Mouse (Mus musculus) liver, embryonic 14.5 days (tissue): ENCODE data around the gene Rimklb. TPM values are rescaled to one million over a fixed set of nuclear protein-coding genes. Genes with fewer than 3 reads are reported as not detected.

Experiments used
- ATAC-seq: fragments of 200-750 bp; cut with Nextera tagmentation; 2 replicates; pipeline ENCODE4 v1.8.0; 2017; ENCODE audit warnings: moderate number of reproducible peaks, mild to moderate bottlenecking, moderate library complexity; ENCODE audit not compliant: insufficient read depth
- DNase-seq, 3 experiments: peaks; one replicate each; pipeline ENCODE4 v3.0.0-alpha.2; 2012 to 2013; ENCODE audit warnings: low read depth in 3 of 3, low spot score in 3 of 3
- H3K27ac ChIP-seq: fragments of 300-500 bp; sonication (generic); 2 replicates; pipeline ENCODE4 v1.5.1; 2014; ENCODE audit warnings: moderate library complexity, mild to moderate bottlenecking, control low read depth, inconsistent platforms
- H3K27me3 ChIP-seq: fragments of 300-500 bp; sonication (generic); 2 replicates; pipeline ENCODE4 v1.6.1; 2014; ENCODE audit warnings: mild to moderate bottlenecking, low read length, moderate library complexity; ENCODE audit not compliant: control insufficient read depth, insufficient read depth
- H3K36me3 ChIP-seq: fragments of 300-500 bp; sonication (generic); replicated peaks from 2 replicates; pipeline ENCODE4 v1.6.1; 2014; ENCODE audit warnings: low read depth; ENCODE audit not compliant: control insufficient read depth, insufficient read depth
- H3K4me1 ChIP-seq, 2 experiments: fragments of 200-500 bp in 1 of 2; fragments of 300-500 bp in 1 of 2; sonication (generic) in 1 of 2; replicated peaks; 2 replicates each; pipeline ENCODE4 v1.6.1; 2012 to 2014; ENCODE audit warnings: antibody characterized with exemption in 1 of 2, inconsistent platforms in 1 of 2, low read length in 1 of 2; ENCODE audit not compliant: control insufficient read depth in 2 of 2, insufficient read depth in 2 of 2
- H3K4me2 ChIP-seq: fragments of 300-500 bp; sonication (generic); 2 replicates; pipeline ENCODE4 v1.6.1; 2014; ENCODE audit warnings: low read depth, mild to moderate bottlenecking, control low read depth, moderate library complexity
- H3K4me3 ChIP-seq, 2 experiments: fragments of 200-500 bp in 1 of 2; fragments of 300-500 bp in 1 of 2; sonication (generic) in 1 of 2; 2 replicates each; pipeline ENCODE4 v1.5.1; 2012 to 2014; ENCODE audit warnings: low read depth in 2 of 2, low read length in 2 of 2, mild to moderate bottlenecking in 2 of 2, control low read depth in 1 of 2, inconsistent platforms in 1 of 2, moderate library complexity in 1 of 2; ENCODE audit not compliant: insufficient read depth in 1 of 2
- H3K9ac ChIP-seq: fragments of 300-500 bp; sonication (generic); replicated peaks from 2 replicates; pipeline ENCODE4 v1.6.1; 2014; ENCODE audit warnings: mild to moderate bottlenecking, control low read depth, moderate library complexity
- H3K9me3 ChIP-seq: fragments of 300-500 bp; sonication (generic); 2 replicates; pipeline ENCODE4 v1.6.1; 2016; ENCODE audit warnings: low read length, mixed read lengths; ENCODE audit not compliant: control insufficient read depth
- CTCF ChIP-seq: IDR thresholded peaks from 2 replicates; pipeline ENCODE4 v1.5.1; 2016; ENCODE audit warnings: antibody characterized with exemption, low read depth, control low read depth
- EP300 ChIP-seq: IDR thresholded peaks from 2 replicates; pipeline ENCODE4 v1.6.1; 2016; ENCODE audit warnings: antibody characterized with exemption, low read depth
- WGBS: fragments of 180-500 bp; shearing (Covaris S2); extraction: QIAGEN DNeasy Blood & Tissue Kit; methylation state at CpG from one replicate; pipeline ENCODE4 v1.1.7; 2014; ENCODE audit not compliant: insufficient replicate concordance; 5-methylcytosine and 5-hydroxymethylcytosine counted together
- polyA plus RNA-seq, 2 experiments: library from polyadenylated mRNA; depleted of rRNA in 1 of 2; stranded (reverse) in 1 of 2; unstranded in 1 of 2; fragments of >200 nt; fragmentation: Nextera tagmentation in 1 of 2; extraction: Ambion mirVana in 1 of 2; gene quantifications; 2 replicates each; pipeline versions ENCODE4 v1.2.1 to v1.2.3; 2012 to 2014

Rimklb gene
- polyA plus RNA-seq, 2 experiments: 0.74 to 1.1 TPM

GRCm38 (mm10) chr6:122514312-122514711 is 15.8 kb upstream of the Rimklb start:
- Histone ChIP-seq H3K27ac (no peak overlapping the region), H3K9me3 (no peaks in the 10 kb centered on the region), H3K4me3 (no peak overlapping the region), H3K9ac (no peak overlapping the region), H3K27me3 (no peaks in the 10 kb centered on the region), H3K4me1 (no peaks in the 10 kb centered on the region), H3K4me2 (no peak overlapping the region), H3K36me3 (no peaks in the 10 kb centered on the region)
- TF ChIP-seq EP300 (no peak), CTCF (no peak)
- WGBS: 31% methylated on average over 3 of the region's 3 CpGs
- DNase-seq: no peak
- ATAC-seq: no peak

GRCm38 (mm10) chr6:122512914-122513878 is 14.6 kb upstream of the Rimklb start:
- no peak for TF ChIP-seq EP300
- no peak for TF ChIP-seq CTCF
- no peak for ATAC-seq
- Histone ChIP-seq H3K9me3 (no peaks in the 10 kb centered on the region), H3K4me1 (no peaks in the 10 kb centered on the region), H3K36me3 (no peaks in the 10 kb centered on the region), H3K9ac (no peak overlapping the region), H3K27me3 (no peaks in the 10 kb centered on the region), H3K27ac (no peak overlapping the region), H3K4me2 (no peak overlapping the region), H3K4me3 (no peak overlapping the region)
- no peak for DNase-seq
- 50% methylated on average over 12 of the region's 12 CpGs for WGBS

- Histone ChIP-seq H3K4me2 (no peak overlapping the region), H3K9ac (no peak overlapping the region), H3K4me3 (no peak overlapping the region), H3K4me1 (no peaks in the 10 kb centered on the region), H3K9me3 (no peaks in the 10 kb centered on the region), H3K36me3 (no peaks in the 10 kb centered on the region), H3K27ac (no peak overlapping the region), H3K27me3 (no peaks in the 10 kb centered on the region)
- 42% methylated on average over 8 of the region's 8 CpGs for WGBS
- ATAC-seq: no peak
- no peak for DNase-seq
- TF ChIP-seq EP300 (no peak), CTCF (no peak)
Measured at GRCm38 (mm10) chr6:122508494-122508893, 9.9 kb upstream of the Rimklb start.

DNA sequence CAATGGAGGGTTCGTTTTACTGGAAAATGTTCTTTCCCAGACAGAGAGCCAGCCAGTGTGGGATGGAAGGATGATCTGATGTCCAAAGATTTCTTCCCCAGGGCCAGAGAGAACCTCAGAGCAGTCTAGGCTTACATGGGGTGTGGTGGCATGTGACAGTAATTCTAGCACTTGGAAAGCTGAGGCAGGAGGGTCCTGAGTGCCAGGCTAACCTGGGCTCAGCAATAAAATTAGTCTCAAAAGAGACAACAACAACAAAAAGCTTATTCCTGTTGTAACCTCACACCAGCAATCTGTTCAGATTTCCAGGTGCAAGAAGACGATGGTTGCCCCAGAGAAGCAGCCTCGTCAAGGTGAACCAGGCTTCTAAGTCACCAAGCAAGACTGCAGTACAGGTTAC is 7.0 kb upstream of the Rimklb start, which contains the start of gene Mfap5:
TSS of gene Mfap5 (plus strand) at position 301 of the 400 bp plus-strand sequence.
- Histone ChIP-seq H3K4me3 (no peak within 1 kb of the TSS), H3K36me3 (no peaks in the 10 kb centered on the region), H3K4me1 (no peaks in the 10 kb centered on the region), H3K27ac (no peak within 1 kb of the TSS), H3K27me3 (no peaks in the 10 kb centered on the region), H3K9ac (no peak within 1 kb of the TSS), H3K9me3 (no peaks in the 10 kb centered on the region), H3K4me2 (no peak within 1 kb of the TSS)
- no peak for ATAC-seq
- WGBS: 61% methylated on average over 3 of the region's 3 CpGs
- no peak for DNase-seq
- TF ChIP-seq CTCF (no peak), EP300 (no peak)

DNA sequence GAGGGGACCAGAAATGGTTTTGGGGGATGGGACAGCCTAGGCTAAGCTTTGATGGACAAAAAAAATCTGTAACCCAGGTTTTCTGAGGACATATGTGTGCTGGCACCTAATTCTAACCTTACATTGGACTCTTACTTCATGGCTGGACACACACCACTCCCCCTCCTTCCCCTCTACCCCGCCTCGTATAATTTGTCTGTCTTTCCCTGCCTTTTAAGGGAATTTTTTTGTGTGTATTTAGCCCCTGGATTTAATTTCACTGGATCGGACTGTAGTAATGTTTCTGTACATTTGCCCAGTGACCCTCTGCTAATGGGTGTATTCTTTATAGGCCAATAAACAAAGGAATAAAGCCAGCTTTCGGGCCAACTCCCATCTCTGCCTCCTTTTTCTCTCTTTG is 6.5 kb upstream of the Rimklb start:
- ATAC-seq: no peak
- no peak for DNase-seq
- no peaks in the 10 kb centered on the region for H3K9me3 ChIP-seq

More for the DNA sequence above, 6.5 kb upstream of the Rimklb start:
- H3K4me3 ChIP-seq: no peak overlapping the region
- no peaks in the 10 kb centered on the region for H3K36me3 ChIP-seq
- H3K27me3 ChIP-seq: no peaks in the 10 kb centered on the region
- H3K4me1 ChIP-seq: no peaks in the 10 kb centered on the region
- no peak overlapping the region for H3K27ac ChIP-seq
- TF ChIP-seq CTCF: no peak
- no peak for TF ChIP-seq EP300
- no peak overlapping the region for H3K4me2 ChIP-seq
- WGBS: 54% methylated on average over 4 of the region's 4 CpGs
- no peak overlapping the region for H3K9ac ChIP-seq
